Mouse (Mus musculus) intestine, embryonic 16.5 days (tissue): ENCODE data around the gene Fto. TPM values are rescaled to one million over a fixed set of nuclear protein-coding genes. Genes with fewer than 3 reads are reported as not detected.

Experiments used
- ATAC-seq: fragments of 200-750 bp; cut with Nextera tagmentation; 2 replicates; pipeline ENCODE4 v1.8.0; 2017; ENCODE audit warnings: moderate TSS enrichment, moderate library complexity
- H3K27ac ChIP-seq: fragments of 300-500 bp; sonication (generic); 2 replicates; pipeline ENCODE4 v1.5.1; 2014; ENCODE audit warnings: mild to moderate bottlenecking, low read length
- H3K27me3 ChIP-seq: fragments of 300-500 bp; sonication (generic); replicated peaks from 2 replicates; pipeline ENCODE4 v1.6.1; 2014; ENCODE audit warnings: low read length, control low read depth, mixed read lengths; ENCODE audit not compliant: control insufficient read depth, insufficient read depth
- H3K36me3 ChIP-seq: fragments of 300-500 bp; sonication (generic); 2 replicates; pipeline ENCODE4 v1.6.1; 2014; ENCODE audit warnings: low read length, control low read depth; ENCODE audit not compliant: control insufficient read depth, insufficient read depth
- H3K4me1 ChIP-seq: fragments of 300-500 bp; sonication (generic); 2 replicates; pipeline ENCODE4 v1.6.1; 2014; ENCODE audit warnings: low read length, control low read depth, mixed read lengths; ENCODE audit not compliant: control insufficient read depth, insufficient read depth
- H3K4me2 ChIP-seq: fragments of 300-500 bp; sonication (generic); 2 replicates; pipeline ENCODE4 v1.6.1; 2014; ENCODE audit warnings: low read depth, low read length, control low read depth
- H3K4me3 ChIP-seq: fragments of 300-500 bp; sonication (generic); 2 replicates; pipeline ENCODE4 v1.5.1; 2014; ENCODE audit warnings: mild to moderate bottlenecking, low read length
- H3K9ac ChIP-seq: fragments of 300-500 bp; sonication (generic); 2 replicates; pipeline ENCODE4 v1.6.1; 2014; ENCODE audit warnings: low read depth, low read length
- H3K9me3 ChIP-seq: fragments of 300-500 bp; sonication (generic); 2 replicates; pipeline ENCODE4 v1.6.1; 2016; ENCODE audit warnings: low read length, control low read depth; ENCODE audit not compliant: control insufficient read depth
- WGBS: fragments of 180-500 bp; shearing (Covaris S2); extraction: QIAGEN DNeasy Blood & Tissue Kit; methylation state at CpG from one replicate; pipeline ENCODE4 v1.1.7; 2014; 5-methylcytosine and 5-hydroxymethylcytosine counted together
- polyA plus RNA-seq: library from polyadenylated mRNA; unstranded; fragments of >200 nt; fragmentation: Nextera tagmentation; extraction: Ambion mirVana; gene quantifications from 2 replicates; pipeline ENCODE4 v1.2.1, GENCODE M21; 2015

Gene Fto
- polyA plus RNA-seq, 1 experiment from 2014 or later: 58.1 TPM

DNA sequence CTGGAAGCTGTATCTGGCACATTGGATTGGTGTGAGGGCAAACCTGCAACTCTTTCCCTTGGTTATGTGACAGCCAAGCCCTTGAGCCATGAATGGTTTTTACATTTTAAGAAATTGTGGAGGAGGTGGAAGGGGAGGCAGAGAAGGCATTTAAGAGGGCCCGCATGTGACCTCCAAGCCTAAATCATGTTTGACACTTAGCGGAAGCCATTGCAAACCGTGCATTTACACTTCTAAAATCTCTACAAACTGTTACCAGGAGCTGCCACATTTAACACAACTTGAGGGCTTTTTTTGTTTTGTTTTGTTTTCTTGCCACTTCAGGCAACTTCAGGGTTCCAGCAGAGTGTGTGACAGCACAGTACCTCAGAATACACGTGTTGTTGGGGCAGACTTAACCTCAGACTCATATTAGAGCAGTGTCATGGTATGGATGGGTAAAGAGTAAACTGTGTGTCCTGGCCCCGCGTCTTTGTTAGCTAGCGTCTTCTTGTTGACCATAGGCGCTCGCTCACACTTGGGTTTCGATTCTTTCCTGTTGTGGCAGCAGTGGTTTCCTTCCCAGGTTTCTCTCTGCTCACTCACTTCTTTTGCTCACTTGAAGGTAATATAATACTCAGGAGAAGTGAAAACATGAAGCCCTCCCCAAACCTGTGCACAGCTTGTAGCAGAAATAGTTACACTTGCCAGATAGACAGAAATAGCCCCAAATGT lies 47.5 kb downstream of the Fto start:
- H3K36me3 ChIP-seq: no peaks in the 10 kb centered on the region
- 85% methylated on average over 10 of the region's 10 CpGs for WGBS
- no peak overlapping the region for H3K27ac ChIP-seq
- no peaks in the 10 kb centered on the region for H3K4me1 ChIP-seq
- H3K9ac ChIP-seq: no peak overlapping the region
- no peak overlapping the region for H3K4me2 ChIP-seq
- no peaks in the 10 kb centered on the region for H3K9me3 ChIP-seq
- H3K4me3 ChIP-seq: no peak overlapping the region
- ATAC-seq: no peak
- no peaks in the 10 kb centered on the region for H3K27me3 ChIP-seq

DNA sequence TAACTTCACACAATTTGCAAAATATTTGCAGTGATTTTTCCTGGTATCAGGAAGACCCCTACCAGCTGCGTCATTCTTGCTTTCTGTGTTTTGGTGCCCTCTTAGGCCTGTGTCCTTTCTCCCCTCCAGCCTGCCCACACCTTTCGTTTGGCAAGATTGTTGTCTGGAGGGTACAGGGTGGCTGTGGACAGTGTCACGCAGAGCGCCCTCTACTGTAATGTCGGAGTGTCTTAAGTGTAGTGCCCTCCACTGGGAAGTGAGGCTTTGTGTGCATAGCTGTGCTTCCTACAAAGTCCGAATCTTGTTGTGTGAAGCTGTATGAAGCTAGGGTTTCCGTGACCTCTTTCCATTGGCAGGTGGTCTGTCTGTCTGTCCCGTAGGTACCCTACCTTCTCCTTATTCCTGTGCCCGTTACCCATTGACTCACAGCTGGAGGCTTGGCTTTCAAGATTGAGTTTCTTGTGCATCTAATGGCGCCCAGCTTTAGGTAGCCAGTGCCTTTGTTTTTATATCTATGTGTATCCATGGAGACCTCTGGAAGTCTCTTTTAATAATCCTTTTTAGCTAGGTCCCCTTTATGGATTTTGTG lies 50.0 kb downstream of the Fto start:
- Histone ChIP-seq H3K36me3 (no peaks in the 10 kb centered on the region), H3K9ac (no peak overlapping the region), H3K9me3 (no peaks in the 10 kb centered on the region), H3K4me3 (no peak overlapping the region), H3K27me3 (no peaks in the 10 kb centered on the region), H3K4me1 (no peaks in the 10 kb centered on the region), H3K4me2 (no peak overlapping the region), H3K27ac (no peak overlapping the region)
- ATAC-seq: no peak
- 90% methylated on average over 10 of the region's 10 CpGs for WGBS

DNA sequence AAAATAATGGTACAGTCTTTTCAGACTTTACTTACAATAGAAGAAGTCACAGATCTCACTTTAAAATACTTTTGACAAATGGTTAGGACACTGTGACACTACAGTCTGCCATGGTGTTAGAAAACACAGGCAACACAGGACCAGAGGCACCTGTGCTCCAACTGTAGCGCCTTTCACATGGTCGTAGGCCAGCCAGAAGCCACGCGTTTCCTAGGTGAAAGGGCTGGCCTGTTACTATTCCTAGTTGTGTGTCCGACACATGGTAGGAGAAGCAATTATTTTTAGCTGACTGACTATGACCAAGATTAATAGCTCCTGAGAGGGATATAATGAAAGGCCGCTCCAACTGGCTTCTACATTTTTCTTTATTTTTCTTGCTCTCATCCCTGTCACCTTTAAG lies 50.9 kb downstream of the Fto start:
- no peaks in the 10 kb centered on the region for H3K27me3 ChIP-seq
- no peak overlapping the region for H3K4me2 ChIP-seq
- no peaks in the 10 kb centered on the region for H3K36me3 ChIP-seq
- no peak overlapping the region for H3K4me3 ChIP-seq
- WGBS: 90% methylated on average over 6 of the region's 6 CpGs
- no peak overlapping the region for H3K27ac ChIP-seq
- no peaks in the 10 kb centered on the region for H3K4me1 ChIP-seq
- no peak for ATAC-seq
- H3K9ac ChIP-seq: no peak overlapping the region
- no peaks in the 10 kb centered on the region for H3K9me3 ChIP-seq

DNA sequence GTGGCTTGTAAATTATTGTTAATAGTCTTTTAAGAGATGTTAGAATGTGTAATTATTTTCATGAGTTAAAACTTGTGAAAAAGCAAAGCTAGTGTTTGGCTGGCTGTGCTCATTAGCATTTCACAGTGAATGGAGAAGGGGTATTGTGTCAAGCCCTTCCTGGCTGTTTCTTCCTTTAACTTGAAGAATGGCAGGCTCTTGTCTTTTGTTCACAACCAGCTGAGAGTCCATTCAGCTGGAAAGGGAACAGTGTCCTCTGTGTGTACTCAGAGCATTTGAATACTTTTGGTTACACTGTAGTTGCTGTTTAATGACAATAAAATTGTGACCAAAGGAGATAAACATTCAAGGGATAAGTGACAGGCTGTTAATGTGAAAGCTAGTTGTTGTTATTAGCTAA lies 52.5 kb downstream of the Fto start:
- no peak overlapping the region for H3K27ac ChIP-seq
- no peak overlapping the region for H3K4me3 ChIP-seq
- no peaks in the 10 kb centered on the region for H3K9me3 ChIP-seq
- no peak for ATAC-seq
- H3K36me3 ChIP-seq: no peaks in the 10 kb centered on the region
- no peak overlapping the region for H3K4me2 ChIP-seq
- no peaks in the 10 kb centered on the region for H3K27me3 ChIP-seq
- H3K9ac ChIP-seq: no peak overlapping the region
- peaks cover 2% of the 10 kb centered on the region for H3K4me1 ChIP-seq

DNA sequence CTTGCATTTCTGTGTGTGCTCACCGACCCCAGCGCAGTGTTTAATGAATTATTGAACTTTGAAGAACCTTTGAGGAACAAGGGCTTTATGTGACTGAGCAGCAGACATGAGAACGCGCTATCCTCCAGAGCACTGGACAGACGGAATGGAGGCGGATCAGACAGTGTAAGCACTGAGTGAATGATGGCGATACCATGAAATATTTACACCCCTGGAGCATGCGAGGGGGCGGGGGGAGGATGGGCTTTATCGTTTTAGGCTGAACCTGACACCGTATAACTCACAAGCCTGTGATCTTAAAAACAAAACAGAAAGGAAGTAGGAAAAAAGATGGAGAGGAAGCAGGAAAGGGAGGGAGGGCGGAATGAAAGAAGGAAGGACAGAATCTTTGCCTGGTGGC lies 57.6 kb downstream of the Fto start:
- 28% methylated on average over 12 of the region's 12 CpGs for WGBS
- Histone ChIP-seq H3K4me1 (peaks cover 14% of the 10 kb centered on the region), H3K27me3 (no peaks in the 10 kb centered on the region), H3K9ac (no peak overlapping the region), H3K36me3 (no peaks in the 10 kb centered on the region), H3K4me2 (no peak overlapping the region), H3K4me3 (no peak overlapping the region), H3K27ac (0 out of 2 replicates have a peak overlapping the region, but pooled peaks have one; percentile 17), H3K9me3 (no peaks in the 10 kb centered on the region)
- ATAC-seq: peak; percentile 56; the same call in 1 of the 2 replicates

DNA sequence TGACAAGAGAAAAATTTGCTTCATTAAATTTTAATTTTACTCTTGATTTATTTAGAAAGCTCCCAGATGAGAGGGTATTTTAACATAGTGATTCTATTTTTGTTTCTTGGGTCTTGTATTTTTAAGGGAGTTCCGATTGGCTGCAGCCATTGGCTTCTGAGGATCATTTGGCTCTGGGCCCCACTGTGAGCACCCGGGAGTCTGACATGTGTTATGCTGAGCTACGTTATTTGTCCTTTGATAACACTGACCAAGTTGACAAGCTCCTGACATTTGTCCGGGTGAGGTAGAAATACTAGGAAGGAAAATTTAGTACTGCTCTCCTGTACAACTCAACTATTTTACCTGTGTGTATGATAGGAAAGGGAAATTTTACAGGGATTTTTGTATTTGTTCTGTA lies 58.7 kb downstream of the Fto start:
- Histone ChIP-seq H3K9me3 (no peaks in the 10 kb centered on the region), H3K36me3 (no peaks in the 10 kb centered on the region), H3K27me3 (no peaks in the 10 kb centered on the region), H3K4me2 (no peak overlapping the region), H3K4me1 (peaks cover 17% of the 10 kb centered on the region), H3K9ac (no peak overlapping the region), H3K4me3 (no peak overlapping the region), H3K27ac (no peak overlapping the region)
- ATAC-seq: no peak
- WGBS: 48% methylated on average over 4 of the region's 4 CpGs

DNA sequence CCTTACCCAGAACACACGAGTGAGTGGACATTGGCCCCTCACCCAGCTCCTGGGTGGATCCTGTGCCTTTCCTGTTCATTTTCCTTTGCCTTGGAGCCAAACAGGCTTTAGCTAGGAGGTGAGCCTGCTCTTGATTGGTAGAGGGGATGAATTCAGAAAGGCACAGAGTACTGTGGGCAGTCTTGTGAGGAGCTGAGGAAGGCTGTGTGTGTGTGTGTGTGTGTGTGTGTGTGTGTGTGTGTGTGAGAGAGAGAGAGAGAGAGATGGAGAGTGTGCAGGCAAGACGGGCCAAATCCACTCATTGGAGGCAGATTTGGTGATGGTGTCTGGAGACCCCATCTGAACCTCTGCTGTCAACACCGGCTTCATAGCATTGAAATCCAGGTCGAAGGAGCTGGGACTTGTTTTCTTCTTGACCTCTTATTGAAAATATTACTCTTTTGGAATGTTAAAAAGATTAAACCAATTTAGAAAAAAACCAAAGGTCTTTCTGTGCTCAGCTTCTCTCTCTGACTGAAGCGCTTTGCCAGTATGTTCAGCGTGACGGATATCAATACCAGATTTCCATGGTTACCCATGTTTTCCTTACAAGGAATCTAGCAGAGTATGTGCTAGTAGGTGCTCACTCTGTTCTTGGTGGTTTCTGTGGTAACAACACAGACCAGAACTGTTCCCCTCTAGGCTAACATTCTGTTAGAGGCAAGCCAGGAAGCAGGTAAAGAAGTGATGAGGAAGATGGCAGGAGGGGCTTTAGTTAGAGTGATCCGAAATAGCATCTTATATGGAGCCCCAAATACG lies 59.7 kb downstream of the Fto start:
- no peak for ATAC-seq
- Histone ChIP-seq H3K9me3 (no peaks in the 10 kb centered on the region), H3K4me2 (no peak overlapping the region), H3K4me3 (no peak overlapping the region), H3K27me3 (no peaks in the 10 kb centered on the region), H3K36me3 (no peaks in the 10 kb centered on the region), H3K4me1 (peaks cover 17% of the 10 kb centered on the region), H3K27ac (no peak overlapping the region), H3K9ac (no peak overlapping the region)
- 86% methylated on average over 9 of the region's 9 CpGs for WGBS

DNA sequence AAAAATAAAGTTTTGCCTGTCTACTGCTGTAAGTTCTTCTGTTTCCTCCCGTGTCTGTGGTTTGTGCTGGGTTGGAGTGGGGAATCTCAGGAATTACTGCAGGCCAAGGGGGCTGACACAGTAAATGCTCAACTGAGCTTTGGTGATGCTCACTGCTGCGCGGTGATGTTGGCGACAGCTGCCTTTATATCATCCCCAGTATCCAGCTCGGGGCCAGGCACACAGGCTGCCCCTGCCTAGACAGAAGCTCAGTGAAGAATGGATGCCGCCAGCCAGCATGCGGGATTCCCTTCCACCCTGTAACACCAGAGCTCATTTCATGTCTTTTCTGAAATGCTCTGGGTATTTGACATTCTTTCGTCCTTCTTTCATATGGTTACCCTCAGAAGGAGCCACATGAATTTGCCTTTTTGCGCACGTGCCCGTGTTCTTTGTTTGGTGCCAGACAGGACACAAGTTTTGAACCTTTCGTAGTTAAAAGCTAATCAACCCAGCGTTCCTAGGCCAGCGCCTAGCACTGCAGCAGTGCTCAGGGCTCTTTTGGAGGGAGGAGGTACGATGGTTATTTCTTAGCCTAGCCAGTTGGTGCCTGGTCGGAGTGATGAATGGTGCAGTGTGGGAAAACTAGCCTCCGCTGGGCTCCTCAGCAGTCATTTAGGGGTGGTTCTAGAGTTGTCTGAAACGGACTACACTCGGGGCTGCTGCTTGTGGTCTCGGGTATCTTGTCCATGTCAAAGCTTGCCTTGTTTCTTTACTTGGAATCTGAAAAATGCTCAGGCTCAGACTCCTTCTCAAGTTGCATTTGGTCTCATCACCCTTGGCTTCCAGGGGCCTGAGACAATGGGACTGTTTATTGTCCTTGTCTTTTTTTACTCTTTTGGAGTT lies 62.0 kb downstream of the Fto start:
- H3K27ac ChIP-seq: no peak overlapping the region
- no peak overlapping the region for H3K4me3 ChIP-seq
- 54% methylated on average over 20 of the region's 20 CpGs for WGBS
- no peaks in the 10 kb centered on the region for H3K9me3 ChIP-seq
- H3K4me2 ChIP-seq: no peak overlapping the region
- no peaks in the 10 kb centered on the region for H3K36me3 ChIP-seq
- no peak for ATAC-seq
- no peak overlapping the region for H3K9ac ChIP-seq
- H3K4me1 ChIP-seq: peaks cover 22% of the 10 kb centered on the region
- H3K27me3 ChIP-seq: no peaks in the 10 kb centered on the region

DNA sequence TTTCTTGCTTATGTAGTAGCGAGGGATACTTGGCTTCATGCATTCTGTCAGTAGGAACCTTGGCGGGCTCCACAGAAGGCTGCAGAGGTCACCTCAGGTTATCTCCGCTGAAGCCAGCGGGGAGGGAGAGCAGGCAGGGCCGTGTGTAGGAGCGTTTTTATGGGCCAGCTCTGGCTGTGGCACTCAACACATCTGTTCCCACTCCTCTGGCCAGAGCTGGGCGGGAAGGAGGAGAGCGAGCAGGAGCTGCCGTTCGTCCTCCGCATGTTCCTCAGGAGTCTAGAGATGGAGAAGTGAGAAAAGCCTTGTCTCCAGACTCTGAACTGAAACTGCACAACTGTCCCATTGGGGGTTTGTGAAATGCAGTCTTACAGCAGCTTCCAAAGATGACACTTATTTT lies 63.5 kb downstream of the Fto start:
- Histone ChIP-seq H3K4me3 (no peak overlapping the region), H3K27ac (no peak overlapping the region), H3K27me3 (no peaks in the 10 kb centered on the region), H3K9ac (no peak overlapping the region), H3K4me2 (no peak overlapping the region), H3K4me1 (peaks cover 28% of the 10 kb centered on the region), H3K36me3 (no peaks in the 10 kb centered on the region), H3K9me3 (no peaks in the 10 kb centered on the region)
- no peak for ATAC-seq
- 49% methylated on average over 11 of the region's 11 CpGs for WGBS
